Mouse (Mus musculus) right cerebral cortex, adult 2 months (tissue): ENCODE data around the gene B4galt2.

Source experiments
- DNase-seq, 2 experiments: peaks; one replicate each; pipeline ENCODE4 v3.0.0; 2021 to 2022; ENCODE audit warnings: low spot score in 2 of 2

Gene B4galt2

DNA sequence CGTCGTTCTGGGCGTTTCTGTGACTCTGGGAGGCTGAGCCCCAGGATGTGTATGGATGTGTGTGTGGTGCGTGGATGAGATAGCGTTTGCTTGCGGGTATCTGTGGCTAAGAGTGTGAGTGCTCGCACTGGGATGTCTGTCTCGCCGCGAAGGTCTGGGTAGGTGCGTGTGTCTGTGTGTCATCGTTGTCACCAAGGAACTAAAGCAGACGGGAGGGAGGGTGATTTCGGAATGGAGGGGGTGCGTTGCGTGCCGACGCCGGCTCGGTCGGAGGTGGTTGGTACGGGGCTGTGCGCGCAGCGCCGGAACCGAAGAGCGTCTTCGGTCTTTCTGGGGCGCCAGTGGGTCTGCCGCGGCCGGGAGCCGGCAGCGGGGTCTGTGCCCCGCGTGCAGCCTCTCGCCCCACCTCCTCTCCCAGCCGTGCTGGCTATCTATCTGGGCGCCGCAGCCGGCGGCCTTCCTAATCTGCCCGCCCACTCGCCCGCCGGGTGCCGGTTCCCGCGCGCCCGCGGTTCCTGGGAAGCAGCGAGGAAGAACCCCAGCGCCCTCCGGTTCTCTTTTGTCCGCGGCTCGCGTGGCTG is 47.7 kb downstream of the B4galt2 start:
- DNase-seq: peak; percentile 70 to 76

DNA sequence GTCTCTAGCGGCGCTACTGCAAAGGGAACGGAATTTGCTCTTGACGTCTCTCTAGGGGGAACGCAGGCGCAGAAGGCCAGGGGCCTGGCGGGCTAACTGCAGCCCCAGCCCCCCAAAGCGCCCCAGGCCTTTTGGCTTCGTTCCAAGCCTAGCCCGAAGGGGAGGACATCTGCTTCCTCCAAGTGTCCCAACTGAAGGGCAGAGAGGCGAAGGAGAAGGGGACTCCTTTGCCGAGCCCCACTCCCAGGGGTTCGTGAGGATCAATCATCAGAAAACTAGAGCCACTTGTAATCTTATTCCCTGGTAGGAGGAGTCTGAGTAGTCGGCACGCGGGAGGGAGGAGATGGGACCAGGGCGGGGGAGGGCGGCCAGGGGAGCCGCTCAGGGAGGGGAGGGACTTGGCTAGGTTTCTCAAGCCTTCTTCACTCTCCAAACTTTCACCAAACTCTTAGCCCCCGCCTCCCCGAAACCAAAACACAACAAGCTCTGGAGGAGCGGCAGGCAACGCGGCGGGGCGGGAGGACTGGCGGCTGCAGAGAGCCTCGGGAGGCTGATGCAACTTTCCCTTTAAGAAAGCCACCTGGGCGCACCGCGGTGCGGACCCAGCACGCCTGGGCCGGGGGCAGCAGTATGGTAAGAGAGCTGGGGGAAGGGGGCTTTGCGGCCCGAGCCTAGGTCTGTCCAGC is 48.3 kb downstream of the B4galt2 start:
- peak; percentile 36 to 66 for DNase-seq

DNA sequence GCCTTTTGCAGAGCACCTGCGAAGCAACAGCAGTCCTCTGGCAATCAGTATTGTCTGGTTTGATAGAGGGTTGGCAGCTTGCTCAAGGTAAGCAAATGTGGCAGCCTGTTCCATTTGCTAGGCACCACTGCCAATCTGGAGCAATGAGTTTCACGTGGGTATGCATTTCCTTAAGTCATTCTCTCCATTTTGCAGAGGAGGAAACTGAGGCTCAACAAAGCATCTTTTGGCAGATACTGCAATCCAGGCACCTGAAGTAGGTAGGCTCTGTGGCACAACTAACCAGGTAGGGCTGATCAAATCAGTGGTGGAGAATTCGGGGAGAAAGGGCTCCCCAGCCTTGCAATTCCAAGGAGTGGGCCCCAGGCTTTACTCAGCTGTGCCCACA is 48.8 kb downstream of the B4galt2 start, which contains the start of gene Slc6a9:
Slc6a9 (plus strand) TSS at position 50 of the 388 bp plus-strand sequence.
- DNase-seq: no peak

DNA sequence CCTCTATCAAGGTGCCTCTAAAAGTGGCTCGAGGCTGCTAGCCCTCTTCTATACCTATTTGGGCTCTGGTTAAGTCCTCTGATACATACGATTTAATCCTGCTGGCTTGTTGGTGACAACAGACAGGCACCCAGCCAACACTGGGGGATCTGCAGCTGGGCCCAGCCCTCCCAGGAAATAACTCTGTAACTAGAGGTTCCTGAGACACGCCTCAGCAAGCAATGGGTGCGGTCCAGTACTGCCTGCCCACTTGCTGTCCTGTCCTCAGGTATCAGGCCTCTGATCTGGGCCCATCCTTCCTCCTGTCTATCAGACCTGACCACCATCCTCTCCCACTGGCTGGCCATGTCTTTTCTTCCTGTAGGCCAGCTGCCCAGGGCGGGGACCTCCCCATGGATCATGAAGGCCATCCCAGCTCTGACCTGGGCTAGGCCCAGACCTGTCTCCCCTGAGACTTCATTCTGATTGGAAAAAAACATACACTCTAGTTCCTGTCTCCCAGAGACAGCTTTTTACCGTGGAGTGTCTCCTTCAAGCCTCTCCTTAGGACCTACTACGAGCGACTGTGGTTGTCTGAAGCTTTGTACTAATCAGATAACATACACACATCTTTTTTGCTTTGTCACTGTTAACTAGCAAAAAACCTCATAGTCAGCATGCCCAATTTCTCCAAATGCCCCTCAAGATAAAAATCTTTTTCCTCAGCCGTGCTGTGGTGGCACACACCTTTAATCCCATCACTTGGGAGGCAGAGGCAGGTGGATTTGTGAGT is 51.2 kb downstream of the B4galt2 start:
- no peak for DNase-seq

DNA sequence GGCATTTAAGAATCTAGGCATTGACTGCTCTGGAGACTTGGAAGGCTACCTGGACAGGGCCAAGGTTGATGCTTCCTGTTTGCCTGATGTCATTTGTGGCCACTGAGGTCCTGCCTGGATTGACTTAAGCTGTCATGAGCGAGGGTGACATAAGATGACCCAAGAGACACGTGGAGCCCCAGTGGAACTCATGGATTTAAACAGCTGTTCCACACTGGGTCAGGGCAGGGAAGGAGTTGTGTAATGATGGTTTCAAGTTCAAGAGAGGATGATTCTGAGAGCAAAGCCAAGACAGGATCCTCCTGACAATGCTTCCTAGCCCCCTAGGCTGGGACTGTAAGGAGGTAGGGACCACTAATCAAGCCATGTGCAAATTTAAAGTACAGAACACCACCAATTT is 51.8 kb downstream of the B4galt2 start:
- no peak for DNase-seq

DNA sequence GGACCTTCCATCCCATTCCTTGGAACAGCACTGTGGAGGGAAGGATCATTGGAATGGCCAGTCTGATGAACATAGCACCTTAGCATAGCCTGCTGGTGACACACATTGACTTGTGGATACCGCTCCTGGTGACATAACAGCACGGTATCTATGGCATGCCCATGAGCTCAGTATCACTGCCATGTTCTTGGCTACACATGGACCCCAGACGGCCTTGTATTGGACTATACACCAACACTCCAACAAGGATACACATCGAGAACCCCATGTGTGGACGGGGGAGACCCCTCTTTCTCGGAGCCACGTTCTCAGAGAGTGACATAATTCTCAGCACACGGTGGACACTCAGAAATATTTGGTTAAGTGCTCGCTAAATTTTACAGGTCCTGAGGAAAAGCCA is 52.5 kb downstream of the B4galt2 start:
- DNase-seq: no peak

DNA sequence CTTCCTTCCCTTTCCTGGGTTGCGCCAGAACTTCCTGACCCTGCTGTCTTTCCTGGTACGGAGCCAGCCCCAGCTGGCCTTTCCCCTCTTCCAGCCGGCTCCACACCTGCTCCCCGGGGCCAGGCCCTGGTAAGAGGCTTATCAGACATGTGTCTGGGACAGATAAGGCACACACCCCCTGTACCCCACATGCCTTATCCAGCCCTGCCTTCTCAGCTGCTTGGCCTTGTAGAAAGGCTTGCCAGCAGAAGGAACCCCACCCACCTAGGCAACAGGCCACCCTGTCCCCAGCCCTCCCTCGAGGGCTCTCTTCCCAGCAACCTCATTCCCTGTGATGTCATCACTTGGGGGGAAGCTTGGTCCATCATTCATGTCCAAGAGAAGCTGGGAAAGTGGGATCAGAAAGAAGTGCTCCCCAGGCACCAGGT is 53.1 kb downstream of the B4galt2 start:
- no peak for DNase-seq

DNA sequence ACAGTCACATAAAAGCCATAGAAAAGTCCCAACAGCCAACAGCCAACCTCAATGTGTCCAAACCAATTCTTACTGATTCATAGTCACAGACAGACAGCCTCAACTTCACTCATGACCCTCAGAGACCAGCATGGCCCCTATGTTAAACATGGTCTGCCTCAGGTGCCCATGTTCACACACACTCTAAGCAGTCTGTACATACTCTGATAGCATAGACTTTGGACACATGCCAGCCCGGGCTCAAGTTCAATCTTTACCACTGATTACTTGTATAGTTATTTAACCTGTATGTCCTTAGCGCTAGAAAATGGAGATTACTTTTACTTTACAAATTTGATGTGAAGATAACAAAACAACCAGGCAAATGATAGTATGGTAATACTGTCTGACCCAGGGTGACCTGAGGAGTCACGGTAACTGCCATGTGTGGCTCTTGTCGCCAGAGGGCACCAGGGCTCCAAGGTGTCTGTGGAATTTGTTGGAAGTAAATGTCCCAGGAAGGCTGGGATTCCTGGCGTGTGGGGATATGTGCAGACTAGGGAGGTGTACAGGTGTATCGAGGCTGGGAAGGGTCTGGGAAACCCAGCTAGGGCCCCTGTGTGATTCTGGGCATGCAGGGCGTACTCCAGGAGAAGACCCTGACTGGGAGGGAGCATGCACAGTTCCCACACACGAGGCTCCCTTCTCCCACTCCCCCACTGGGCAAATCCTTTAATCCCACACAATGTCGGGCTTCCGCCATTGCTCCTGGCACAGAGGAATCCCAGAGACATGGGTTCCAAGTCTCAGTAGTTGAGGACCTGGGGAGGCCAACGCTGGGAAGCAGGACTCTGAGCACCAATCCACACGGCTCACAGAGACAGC is 53.8 kb downstream of the B4galt2 start:
- peak; percentile 49 to 50 for DNase-seq

DNA sequence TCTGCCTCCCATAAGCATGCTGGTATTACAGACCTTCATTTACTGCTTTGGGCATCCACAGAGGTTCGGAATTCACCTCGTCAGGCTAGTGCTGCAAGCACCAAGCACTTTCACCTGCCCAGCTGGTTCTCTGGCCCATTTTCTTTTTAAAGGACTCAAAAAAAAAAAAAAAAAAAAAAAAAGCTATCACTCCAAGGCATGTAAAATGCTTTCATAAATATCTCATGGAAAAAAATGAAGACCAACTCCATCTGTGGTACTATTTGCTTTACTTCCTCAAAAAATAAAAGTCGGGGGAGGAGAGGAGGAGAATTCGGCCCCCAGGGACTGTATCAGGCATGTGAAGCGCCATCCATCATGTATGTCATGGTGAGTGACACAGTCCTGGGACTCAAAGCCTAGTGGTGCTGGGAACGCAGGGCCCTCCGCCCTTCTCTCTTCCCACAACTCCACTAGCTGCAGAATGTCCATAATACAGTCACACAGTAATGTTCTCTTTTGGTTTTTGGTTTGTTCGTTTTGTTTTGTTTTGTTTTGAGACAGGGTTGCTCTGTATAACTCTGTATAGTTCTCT is 54.6 kb downstream of the B4galt2 start:
- no peak for DNase-seq
